Mouse (Mus musculus) thymus, postnatal 36 days (tissue): ENCODE measurements around the gene Pygl.
"Not testable (repeated sequence)": the region's sequence is repeated elsewhere in the genome, so short reads cannot be mapped to it uniquely, and the experiment has no call there.

Source experiments
- DNase-seq, 2 experiments: peaks; one replicate each; pipeline ENCODE4 v3.0.0; 2022; ENCODE audit warnings: mixed read lengths in 2 of 2

The Pygl gene

GRCm38 (mm10) chr12:70226655-70227054 lies 4.6 kb downstream of the Pygl start:
- DNase-seq = no peak

GRCm38 (mm10) chr12:70223331-70223730 lies 8.0 kb downstream of the Pygl start:
- DNase-seq = no peak

- no peak for DNase-seq
Measured at GRCm38 (mm10) chr12:70221425-70221824, 9.9 kb downstream of the Pygl start.

GRCm38 (mm10) chr12:70218795-70219540 lies 12.3 kb downstream of the Pygl start:
- DNase-seq = no peak

- DNase-seq = no peak
Measured at GRCm38 (mm10) chr12:70216229-70216800, 15.0 kb downstream of the Pygl start.

GRCm38 (mm10) chr12:70214281-70214680 lies 17.0 kb downstream of the Pygl start:
- DNase-seq = no peak

- no peak for DNase-seq
Measured at GRCm38 (mm10) chr12:70213601-70214000, 17.7 kb downstream of the Pygl start.

- no peak for DNase-seq
Measured at GRCm38 (mm10) chr12:70212501-70212900, 18.8 kb downstream of the Pygl start.

GRCm38 (mm10) chr12:70208214-70208613 lies 23.1 kb downstream of the Pygl start:
- DNase-seq = no peak

GRCm38 (mm10) chr12:70204433-70204832 lies 26.9 kb downstream of the Pygl start:
- DNase-seq = no peak

GRCm38 (mm10) chr12:70201926-70202529 lies 29.3 kb downstream of the Pygl start:
- DNase-seq = no peak

GRCm38 (mm10) chr12:70196341-70196740 lies 34.9 kb downstream of the Pygl start:
- DNase-seq = no peak

- DNase-seq = no peak
Measured at GRCm38 (mm10) chr12:70195426-70195825, 35.9 kb downstream of the Pygl start.

GRCm38 (mm10) chr12:70192267-70192727 lies 39.0 kb downstream of the Pygl start:
- DNase-seq = no peak

GRCm38 (mm10) chr12:70184173-70184783 lies 47.0 kb downstream of the Pygl start:
- DNase-seq = no peak

GRCm38 (mm10) chr12:70183507-70183906 lies 47.8 kb downstream of the Pygl start:
- DNase-seq = not testable (repeated sequence)

- no peak for DNase-seq
Measured at GRCm38 (mm10) chr12:70169969-70170368, 61.3 kb downstream of the Pygl start.

GRCm38 (mm10) chr12:70167950-70168349 lies 63.3 kb downstream of the Pygl start:
- DNase-seq = no peak

GRCm38 (mm10) chr12:70164741-70165140 lies 66.5 kb downstream of the Pygl start:
- no peak for DNase-seq

- DNase-seq = no peak
Measured at GRCm38 (mm10) chr12:70161057-70161456, 70.2 kb downstream of the Pygl start.

- no peak for DNase-seq
Measured at GRCm38 (mm10) chr12:70157292-70158066, 73.8 kb downstream of the Pygl start.

- DNase-seq = no peak
Measured at GRCm38 (mm10) chr12:70156222-70156621, 75.1 kb downstream of the Pygl start.

- DNase-seq = no peak
Measured at GRCm38 (mm10) chr12:70153842-70154241, 77.4 kb downstream of the Pygl start, which contains the start of gene Abhd12b. Gene Abhd12b (plus strand): TSS chr12:70154142.
